Mouse (Mus musculus) heart, embryonic 11.5 days (tissue): ENCODE measurements around the gene Pde4c. TPM values are rescaled to one million over a fixed set of nuclear protein-coding genes. Genes with fewer than 3 reads are reported as not detected.

Experiments
- ATAC-seq: fragments of 200-750 bp; cut with Nextera tagmentation; replicated peaks from 2 replicates; pipeline ENCODE4 v1.8.0; 2017; ENCODE audit warnings: moderate library complexity; ENCODE audit not compliant: insufficient number of reproducible peaks, low FRiP score, low TSS enrichment
- H3K27ac ChIP-seq: fragments of 300-500 bp; sonication (generic); 2 replicates; pipeline ENCODE4 v1.5.1; 2014; ENCODE audit warnings: mild to moderate bottlenecking, low read depth, low read length
- H3K27me3 ChIP-seq: fragments of 300-500 bp; sonication (generic); 2 replicates; pipeline ENCODE4 v1.6.1; 2014; ENCODE audit warnings: mild to moderate bottlenecking, low read length, mixed read lengths; ENCODE audit not compliant: control insufficient read depth, insufficient read depth
- H3K36me3 ChIP-seq: fragments of 300-500 bp; sonication (generic); 2 replicates; pipeline ENCODE4 v1.6.1; 2014; ENCODE audit warnings: mild to moderate bottlenecking, low read length, moderate library complexity, mixed read lengths; ENCODE audit not compliant: control insufficient read depth, insufficient read depth
- H3K4me1 ChIP-seq: fragments of 300-500 bp; sonication (generic); 2 replicates; pipeline ENCODE4 v1.6.1; 2014; ENCODE audit warnings: low read length; ENCODE audit not compliant: control insufficient read depth, insufficient read depth
- H3K4me2 ChIP-seq: fragments of 300-500 bp; sonication (generic); 2 replicates; pipeline ENCODE4 v1.6.1; 2014; ENCODE audit warnings: mild to moderate bottlenecking, moderate library complexity
- H3K4me3 ChIP-seq: fragments of 300-500 bp; sonication (generic); 2 replicates; pipeline ENCODE4 v1.5.1; 2014; ENCODE audit warnings: low read depth, low read length
- H3K9ac ChIP-seq: fragments of 300-500 bp; sonication (generic); 2 replicates; pipeline ENCODE4 v1.6.1; 2014; ENCODE audit warnings: mild to moderate bottlenecking, low read depth, low read length, moderate library complexity
- H3K9me3 ChIP-seq: fragments of 300-500 bp; sonication (generic); replicated peaks from 2 replicates; pipeline ENCODE4 v1.6.1; 2016; ENCODE audit warnings: low read length; ENCODE audit not compliant: control insufficient read depth
- WGBS: fragments of 180-500 bp; shearing (Covaris S2); extraction: QIAGEN DNeasy Blood & Tissue Kit; methylation state at CpG from one replicate; pipeline ENCODE4 v1.1.7; 2014; ENCODE audit not compliant: insufficient replicate concordance; 5-methylcytosine and 5-hydroxymethylcytosine counted together
- polyA plus RNA-seq: library from polyadenylated mRNA; unstranded; fragments of >200 nt; fragmentation: Nextera tagmentation; extraction: Ambion mirVana; gene quantifications from 2 replicates; pipeline ENCODE4 v1.2.1, GENCODE M21; 2014

Pde4c gene
- polyA plus RNA-seq, 1 experiment from 2014 or later: not detected

GRCm38 (mm10) chr8:70699834-70700554, 23.5 kb upstream of the Pde4c start:
- H3K4me3 ChIP-seq: peak overlapping the region; percentile 80
- H3K4me1 ChIP-seq: peaks cover 42% of the 10 kb centered on the region

GRCm38 (mm10) chr8:70700555-70700922, 23.0 kb upstream of the Pde4c start:
- WGBS: under 1% methylated on average over 20 of the region's 20 CpGs
- ATAC-seq: no peak; the same call in 1 of the 2 replicates
- H3K4me1 ChIP-seq: peaks cover 36% of the 10 kb centered on the region

More at GRCm38 (mm10) chr8:70699834-70700554, 23.5 kb upstream of the Pde4c start:
- Histone ChIP-seq H3K9me3 (no peaks in the 10 kb centered on the region), H3K36me3 (no peaks in the 10 kb centered on the region; the same call in 1 of the 2 replicates), H3K27ac (peak overlapping the region; percentile 99), H3K9ac (peak overlapping the region; percentile 100), H3K27me3 (no peaks in the 10 kb centered on the region), H3K4me2 (peak overlapping the region; percentile 75)
- no peak for ATAC-seq
- under 1% methylated on average over 57 of the region's 59 CpGs for WGBS

GRCm38 (mm10) chr8:70701048-70701981, 22.2 kb upstream of the Pde4c start:
- Histone ChIP-seq H3K27me3 (no peaks in the 10 kb centered on the region), H3K9ac (peak overlapping the region; percentile 100), H3K27ac (peak overlapping the region; percentile 99), H3K36me3 (no peaks in the 10 kb centered on the region; the same call in 1 of the 2 replicates), H3K4me2 (peak overlapping the region; percentile 75), H3K4me3 (peak overlapping the region; percentile 80), H3K4me1 (peaks cover 29% of the 10 kb centered on the region), H3K9me3 (no peaks in the 10 kb centered on the region)
- 56% methylated on average over 10 of the region's 10 CpGs for WGBS
- no peak for ATAC-seq

More at GRCm38 (mm10) chr8:70700555-70700922, 23.0 kb upstream of the Pde4c start:
- Histone ChIP-seq H3K27me3 (no peaks in the 10 kb centered on the region), H3K4me3 (peak overlapping the region; percentile 80), H3K9ac (peak overlapping the region; percentile 100), H3K27ac (peak overlapping the region; percentile 99), H3K9me3 (no peaks in the 10 kb centered on the region), H3K4me2 (peak overlapping the region; percentile 75), H3K36me3 (no peaks in the 10 kb centered on the region; the same call in 1 of the 2 replicates)

GRCm38 (mm10) chr8:70701982-70702841, 21.3 kb upstream of the Pde4c start:
- Histone ChIP-seq H3K4me1 (peaks cover 21% of the 10 kb centered on the region), H3K9me3 (no peaks in the 10 kb centered on the region), H3K9ac (no peak overlapping the region), H3K27me3 (no peaks in the 10 kb centered on the region), H3K36me3 (no peaks in the 10 kb centered on the region; the same call in 1 of the 2 replicates), H3K4me3 (no peak overlapping the region), H3K4me2 (peak overlapping the region; percentile 6; the same call in 1 of the 2 replicates), H3K27ac (no peak overlapping the region)
- no peak for ATAC-seq
- WGBS: 77% methylated on average over 2 of the region's 2 CpGs

- no peaks in the 10 kb centered on the region for H3K27me3 ChIP-seq
- H3K27ac ChIP-seq: no peak overlapping the region
- 74% methylated on average over 3 of the region's 3 CpGs for WGBS
- no peaks in the 10 kb centered on the region; the same call in 1 of the 2 replicates for H3K36me3 ChIP-seq
- H3K4me2 ChIP-seq: no peak overlapping the region
- H3K9ac ChIP-seq: no peak overlapping the region
- no peak overlapping the region for H3K4me3 ChIP-seq
- no peaks in the 10 kb centered on the region for H3K9me3 ChIP-seq
- peaks cover 15% of the 10 kb centered on the region for H3K4me1 ChIP-seq
- no peak for ATAC-seq
Measured at GRCm38 (mm10) chr8:70702842-70703182, 20.7 kb upstream of the Pde4c start.

- Histone ChIP-seq H3K36me3 (no peaks in the 10 kb centered on the region; the same call in 1 of the 2 replicates), H3K9me3 (no peaks in the 10 kb centered on the region), H3K4me3 (no peak within 1 kb of the TSS), H3K4me1 (peaks cover 10% of the 10 kb centered on the region), H3K4me2 (peak within 1 kb of the TSS; percentile 6; the same call in 1 of the 2 replicates), H3K27me3 (no peaks in the 10 kb centered on the region; the same call in 1 of the 2 replicates), H3K9ac (no peak within 1 kb of the TSS), H3K27ac (no peak within 1 kb of the TSS)
- no peak for ATAC-seq
- WGBS: 80% methylated on average over 3 of the region's 3 CpGs
Measured at GRCm38 (mm10) chr8:70703287-70703686, 20.2 kb upstream of the Pde4c start, which contains the start of gene Iqcn. Iqcn (plus strand) TSS chr8:70703457.

- Histone ChIP-seq H3K9ac (no peak overlapping the region), H3K27ac (no peak overlapping the region), H3K4me2 (no peak overlapping the region), H3K4me3 (no peak overlapping the region), H3K36me3 (no peaks in the 10 kb centered on the region; the same call in 1 of the 2 replicates), H3K27me3 (peaks cover 5% of the 10 kb centered on the region), H3K4me1 (no peaks in the 10 kb centered on the region), H3K9me3 (no peaks in the 10 kb centered on the region)
- no peak for ATAC-seq
- whole genome bisulfite sequencing: 86% methylated on average over 14 of the region's 14 CpGs
Measured at GRCm38 (mm10) chr8:70708281-70708680, 15.2 kb upstream of the Pde4c start.

- 80% methylated on average over 9 of the region's 9 CpGs for WGBS
- H3K4me3 ChIP-seq: no peak overlapping the region
- H3K9ac ChIP-seq: no peak overlapping the region
- peaks cover 5% of the 10 kb centered on the region for H3K27me3 ChIP-seq
- no peak for ATAC-seq
- no peaks in the 10 kb centered on the region for H3K36me3 ChIP-seq
- H3K4me1 ChIP-seq: no peaks in the 10 kb centered on the region
- H3K9me3 ChIP-seq: no peaks in the 10 kb centered on the region
- H3K27ac ChIP-seq: no peak overlapping the region
- no peak overlapping the region for H3K4me2 ChIP-seq
Measured at GRCm38 (mm10) chr8:70709794-70710193, 13.7 kb upstream of the Pde4c start.
